Comparison of ENCODE assay signal across 16 mouse cellular contexts in genomic region chr8:48010977-48011376, GRCm38 (mm10).
"Had no signal": no experiment of that assay in that cellular context is flagged by ENCODE, and none has a peak within 500 bp of the region (broad histone marks: within the 10 kb centered on the region; RNA-seq: fewer than 3 reads in every experiment).

No protein-coding gene starts in this region.

- DNase-seq: kidney, adult 8-10 months; kidney, postnatal 4 days; liver; liver, embryonic 13.5 days; liver, postnatal 0 days; lung, postnatal 4 days; midbrain, embryonic 14.5 days; right cerebral cortex, postnatal 4 days; spleen, adult 18-20 months; thymus, adult 18-20 months; thymus, postnatal 25 days had no signal

- H3K9ac ChIP-seq: limb, embryonic 12.5 days; liver, embryonic 13.5 days; liver, postnatal 0 days; neural tube, embryonic 12.5 days had no signal

- ATAC-seq: intestine, embryonic 16.5 days; liver, postnatal 0 days had no signal

- H3K4me2 ChIP-seq: limb, embryonic 12.5 days; liver, embryonic 13.5 days; neural tube, embryonic 12.5 days had no signal

- H3K36me3 ChIP-seq: limb, embryonic 12.5 days; liver, embryonic 13.5 days; midbrain, embryonic 10.5 days; neural tube, embryonic 12.5 days had no signal

- H3K4me1 ChIP-seq: limb, embryonic 12.5 days; liver, embryonic 13.5 days; midbrain, embryonic 10.5 days; neural tube, embryonic 12.5 days had no signal

- H3K9me3 ChIP-seq: limb, embryonic 12.5 days; liver, embryonic 13.5 days; midbrain, embryonic 10.5 days; neural tube, embryonic 12.5 days had no signal

- H3K27me3 ChIP-seq: limb, embryonic 12.5 days; liver, embryonic 13.5 days; neural tube, embryonic 12.5 days had no signal

- H3K27ac ChIP-seq: limb, embryonic 12.5 days; liver, embryonic 13.5 days; midbrain, embryonic 10.5 days; neural tube, embryonic 12.5 days had no signal

- H3K4me3 ChIP-seq: limb, embryonic 12.5 days; liver, embryonic 13.5 days; midbrain, embryonic 10.5 days; myocyte; neural tube, embryonic 12.5 days had no signal
